Mouse (Mus musculus) liver, adult 2 months (tissue): Measurements from ENCODE around the gene Padi6. TPM values are rescaled to one million over a fixed set of nuclear protein-coding genes. Genes with fewer than 3 reads are reported as not detected.

Source experiments
- DNase-seq: peaks from one replicate; pipeline ENCODE4 v3.0.0-alpha.2; 2011; ENCODE audit warnings: low read depth, low spot score; ENCODE audit errors: extremely low read depth
- H3K27ac ChIP-seq: fragments of 200-500 bp; replicated peaks from 2 replicates; pipeline ENCODE4 v1.5.1; 2012; ENCODE audit warnings: low read depth, mild to moderate bottlenecking, control low read depth, inconsistent platforms, low read length; ENCODE audit not compliant: insufficient read depth
- H3K27me3 ChIP-seq: fragments of 200-500 bp; 2 replicates; pipeline ENCODE4 v1.6.1; 2012; ENCODE audit warnings: mild to moderate bottlenecking, moderate library complexity, low read length, inconsistent platforms; ENCODE audit not compliant: control insufficient read depth, insufficient read depth
- H3K36me3 ChIP-seq: fragments of 200-500 bp; 2 replicates; pipeline ENCODE4 v1.6.1; 2012; ENCODE audit warnings: low read length, inconsistent platforms; ENCODE audit not compliant: control insufficient read depth, insufficient read depth
- H3K4me1 ChIP-seq: fragments of 200-500 bp; 2 replicates; pipeline ENCODE4 v1.6.1; 2011; ENCODE audit warnings: low read length; ENCODE audit not compliant: control insufficient read depth, insufficient read depth
- H3K4me3 ChIP-seq: fragments of 200-500 bp; 2 replicates; pipeline ENCODE4 v1.5.1; 2011; ENCODE audit warnings: low read depth, mild to moderate bottlenecking, control low read depth, low read length, moderate library complexity; ENCODE audit not compliant: insufficient read depth
- H3K79me2 ChIP-seq: fragments of 200-500 bp; 2 replicates; pipeline ENCODE4 v1.6.1; 2012; ENCODE audit warnings: inconsistent platforms, mild to moderate bottlenecking, low read length, moderate library complexity; ENCODE audit not compliant: control insufficient read depth, insufficient read depth
- H3K9ac ChIP-seq: fragments of 200-500 bp; 2 replicates; pipeline ENCODE4 v1.6.1; 2012; ENCODE audit warnings: low read depth, mild to moderate bottlenecking, control low read depth, inconsistent platforms, low read length
- CTCF ChIP-seq: fragments of 200-500 bp; IDR thresholded peaks from 2 replicates; pipeline ENCODE4 v1.5.1; 2011; ENCODE audit warnings: low read depth, low read length, control low read depth
- POLR2A ChIP-seq: fragments of 200-500 bp; IDR thresholded peaks from 2 replicates; pipeline ENCODE4 v1.6.1; 2011; ENCODE audit warnings: low read length, control low read depth; ENCODE audit not compliant: insufficient read depth; ENCODE audit errors: extremely low read depth
- WGBS: fragments of 180-500 bp; shearing (Covaris S2); methylation state at CpG from one replicate; pipeline ENCODE4 v1.1.7; 2018; 5-methylcytosine and 5-hydroxymethylcytosine counted together
- polyA plus RNA-seq: library from polyadenylated mRNA; depleted of rRNA; stranded (reverse); fragments of >200 nt; gene quantifications from 2 replicates; pipeline ENCODE4 v1.2.3, GENCODE M21; 2012
- total RNA-seq: library from RNA; depleted of rRNA; stranded (reverse); fragments of >200 nt; gene quantifications from 2 replicates; pipeline ENCODE4 v1.2.3, GENCODE M21; 2014

The Padi6 gene
- total and polyA plus RNA-seq, 2 experiments, result not detected

DNA sequence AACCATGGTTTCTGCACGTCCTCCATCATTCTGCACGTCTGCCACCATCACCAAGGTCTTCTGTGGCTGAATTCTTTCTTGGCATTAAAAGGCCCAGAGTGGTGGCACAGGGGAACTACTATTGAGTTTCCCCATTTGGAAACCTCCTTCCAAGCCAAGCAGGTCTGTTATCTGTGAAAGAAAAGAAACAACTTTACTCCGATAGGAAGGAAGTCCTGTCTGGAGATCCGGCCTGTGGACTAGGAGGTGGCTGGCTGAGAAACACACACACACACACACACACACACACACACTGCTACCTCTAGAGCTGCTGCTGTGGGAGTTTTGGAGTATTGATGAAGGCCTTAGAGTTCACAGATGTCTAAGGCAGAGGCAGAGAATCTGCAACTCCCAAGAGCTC, 48.9 kb downstream of the Padi6 start:
- Histone ChIP-seq H3K27me3 (no peaks in the 10 kb centered on the region), H3K4me3 (no peak overlapping the region), H3K79me2 (no peaks in the 10 kb centered on the region), H3K36me3 (no peaks in the 10 kb centered on the region), H3K9ac (no peak overlapping the region), H3K27ac (no peak overlapping the region), H3K4me1 (no peaks in the 10 kb centered on the region)
- 67% methylated on average over 4 of the region's 4 CpGs for WGBS
- DNase-seq, result no peak
- TF ChIP-seq POLR2A (no peak), CTCF (no peak)

DNA sequence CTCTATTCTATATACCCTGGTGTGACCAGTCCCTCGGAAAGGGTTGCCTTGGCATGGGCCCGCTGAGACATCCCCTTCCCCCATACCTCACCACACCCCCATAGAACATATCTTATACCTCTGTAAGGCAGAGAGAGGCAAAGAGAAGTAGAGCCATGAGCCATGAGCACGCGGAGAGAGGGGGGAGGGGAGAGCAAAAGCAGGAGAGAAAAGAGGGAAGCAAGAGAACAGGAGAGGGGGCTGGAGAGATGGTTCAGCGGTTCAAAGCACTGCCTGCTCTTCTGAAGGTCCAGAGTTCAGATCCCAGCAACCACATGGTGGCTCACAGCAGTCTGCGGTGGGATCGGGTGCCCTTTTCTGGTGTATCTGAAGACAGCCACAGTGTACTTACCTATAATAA, 51.0 kb downstream of the Padi6 start:
- no peak overlapping the region for H3K9ac ChIP-seq
- H3K27me3 ChIP-seq, result no peaks in the 10 kb centered on the region
- H3K36me3 ChIP-seq, result no peaks in the 10 kb centered on the region
- no peak overlapping the region for H3K27ac ChIP-seq
- no peak for TF ChIP-seq CTCF
- TF ChIP-seq POLR2A, result no peak
- no peak for DNase-seq
- WGBS, result 64% methylated on average over 7 of the region's 7 CpGs
- no peaks in the 10 kb centered on the region for H3K79me2 ChIP-seq
- no peaks in the 10 kb centered on the region for H3K4me1 ChIP-seq
- H3K4me3 ChIP-seq, result no peak overlapping the region

- Histone ChIP-seq H3K27me3 (no peaks in the 10 kb centered on the region), H3K9ac (no peak overlapping the region), H3K4me3 (no peak overlapping the region), H3K79me2 (no peaks in the 10 kb centered on the region), H3K27ac (no peak overlapping the region), H3K36me3 (no peaks in the 10 kb centered on the region), H3K4me1 (no peaks in the 10 kb centered on the region)
- WGBS, result 72% methylated on average over 16 of the region's 16 CpGs
- TF ChIP-seq POLR2A (no peak), CTCF (no peak)
- DNase-seq, result no peak
Measured at GRCm38 (mm10) chr4:140689873-140690655, 52.4 kb downstream of the Padi6 start.

DNA sequence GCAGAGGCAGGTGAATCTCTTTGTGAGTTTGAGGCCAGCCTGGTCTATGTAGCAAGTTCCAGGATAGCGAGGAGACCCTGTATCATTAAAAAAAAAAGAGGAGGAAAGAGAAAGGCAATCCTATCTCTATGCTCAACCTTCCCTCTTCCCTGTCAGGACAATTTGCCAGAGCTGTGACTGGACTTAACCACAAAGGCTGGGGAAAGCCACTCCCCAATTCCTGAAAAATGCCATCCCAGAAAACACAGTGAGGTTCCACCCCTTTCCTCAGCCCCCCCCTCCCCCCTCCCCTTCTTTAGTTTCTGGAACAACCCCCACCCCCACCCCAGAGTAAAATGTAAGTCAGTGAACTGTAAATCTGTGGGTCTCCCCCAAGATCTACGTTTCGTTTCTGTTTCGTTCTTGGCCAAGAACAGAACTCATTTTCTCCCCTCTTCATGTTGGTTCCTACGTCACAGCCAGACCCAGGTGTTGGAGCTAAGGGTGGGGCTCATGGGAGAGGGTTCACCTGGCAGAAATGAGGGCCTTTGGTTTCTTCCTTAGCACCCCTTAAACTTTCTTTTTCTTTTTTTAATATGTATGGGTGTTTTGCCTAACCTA, 53.5 kb downstream of the Padi6 start:
- TF ChIP-seq POLR2A (no peak), CTCF (no peak)
- Histone ChIP-seq H3K4me3 (no peak overlapping the region), H3K36me3 (no peaks in the 10 kb centered on the region), H3K9ac (no peak overlapping the region), H3K27me3 (no peaks in the 10 kb centered on the region), H3K4me1 (no peaks in the 10 kb centered on the region), H3K27ac (no peak overlapping the region), H3K79me2 (no peaks in the 10 kb centered on the region)
- 87% methylated on average over 5 of the region's 5 CpGs for WGBS
- no peak for DNase-seq

GRCm38 (mm10) chr4:140688044-140688825, 54.2 kb downstream of the Padi6 start:
- no peaks in the 10 kb centered on the region for H3K79me2 ChIP-seq
- no peak for TF ChIP-seq CTCF
- no peak for TF ChIP-seq POLR2A
- no peak overlapping the region for H3K27ac ChIP-seq
- no peak overlapping the region for H3K9ac ChIP-seq
- H3K36me3 ChIP-seq, result no peaks in the 10 kb centered on the region
- H3K27me3 ChIP-seq, result no peaks in the 10 kb centered on the region
- DNase-seq, result no peak
- no peaks in the 10 kb centered on the region for H3K4me1 ChIP-seq
- H3K4me3 ChIP-seq, result no peak overlapping the region
- 83% methylated on average over 12 of the region's 12 CpGs for WGBS
